Mouse (Mus musculus): ENCODE results near the gene Ccdc6.

- TF ChIP-seq TAL1 (IDR thresholded peaks at IDR 0.05; ENCODE audit: low read length) (no peak), GATA1 (IDR thresholded peaks at IDR 0.05; ENCODE audit: low read length) (no peak)
Measured at GRCm38 (mm10) chr10:70226608-70227007, 129.7 kb downstream of the Ccdc6 start.

Measured in erythroblast, embryonic 14.5 days (primary cell).